Mouse (Mus musculus) stomach, postnatal 0 days (tissue): ENCODE measurements around the gene Adcy4. TPM values are rescaled to one million over a fixed set of nuclear protein-coding genes. Genes with fewer than 3 reads are reported as not detected.

Source experiments
- ATAC-seq: fragments of 200-750 bp; cut with Nextera tagmentation; 2 replicates; pipeline ENCODE4 v1.8.0; 2017; ENCODE audit not compliant: low FRiP score, low TSS enrichment
- DNase-seq: peaks from one replicate; pipeline ENCODE4 v3.0.0-alpha.2; 2016; ENCODE audit warnings: low spot score
- H3K27ac ChIP-seq: fragments of 300-500 bp; sonication (generic); replicated peaks from 2 replicates; pipeline ENCODE4 v1.5.1; 2014; ENCODE audit warnings: mild to moderate bottlenecking, control low read depth
- H3K27me3 ChIP-seq: fragments of 300-500 bp; sonication (generic); 2 replicates; pipeline ENCODE4 v1.6.1; 2014; ENCODE audit warnings: low read length; ENCODE audit not compliant: control insufficient read depth, insufficient read depth
- H3K36me3 ChIP-seq: fragments of 300-500 bp; sonication (generic); 2 replicates; pipeline ENCODE4 v1.6.1; 2014; ENCODE audit warnings: low read length, mixed read lengths; ENCODE audit not compliant: control insufficient read depth, insufficient read depth
- H3K4me1 ChIP-seq: fragments of 300-500 bp; sonication (generic); replicated peaks from 2 replicates; pipeline ENCODE4 v1.6.1; 2014; ENCODE audit warnings: antibody characterized with exemption; ENCODE audit not compliant: control insufficient read depth, insufficient read depth
- H3K4me2 ChIP-seq: fragments of 300-500 bp; sonication (generic); replicated peaks from 2 replicates; pipeline ENCODE4 v1.6.1; 2014; ENCODE audit warnings: low read depth, mild to moderate bottlenecking, control low read depth, moderate library complexity
- H3K4me3 ChIP-seq: fragments of 300-500 bp; sonication (generic); 2 replicates; pipeline ENCODE4 v1.5.1; 2014; ENCODE audit warnings: low read depth, low read length, control low read depth
- H3K9ac ChIP-seq: fragments of 300-500 bp; sonication (generic); 2 replicates; pipeline ENCODE4 v1.6.1; 2014; ENCODE audit warnings: mild to moderate bottlenecking, low read length, control low read depth, mixed read lengths
- H3K9me3 ChIP-seq: fragments of 300-500 bp; sonication (generic); 2 replicates; pipeline ENCODE4 v1.6.1; 2016; ENCODE audit warnings: low read length; ENCODE audit not compliant: control insufficient read depth
- CTCF ChIP-seq: IDR thresholded peaks from 2 replicates; pipeline ENCODE4 v1.5.1; 2016; ENCODE audit warnings: antibody characterized with exemption, low read depth, mild to moderate bottlenecking, moderate library complexity
- EP300 ChIP-seq: optimal IDR thresholded peaks from 2 replicates; pipeline ENCODE3; 2016; ENCODE audit warnings: antibody characterized with exemption
- WGBS: fragments of 180-500 bp; shearing (Covaris S2); extraction: QIAGEN DNeasy Blood & Tissue Kit; methylation state at CpG from one replicate; pipeline ENCODE4 v1.1.7; 2014; 5-methylcytosine and 5-hydroxymethylcytosine counted together
- polyA plus RNA-seq: library from polyadenylated mRNA; unstranded; fragments of >200 nt; fragmentation: Nextera tagmentation; extraction: Ambion mirVana; gene quantifications from 2 replicates; pipeline ENCODE4 v1.2.1, GENCODE M21; 2015

Adcy4 gene
- polyA plus RNA-seq, 1 experiment from 2014 or later, result 2.3 TPM

DNA sequence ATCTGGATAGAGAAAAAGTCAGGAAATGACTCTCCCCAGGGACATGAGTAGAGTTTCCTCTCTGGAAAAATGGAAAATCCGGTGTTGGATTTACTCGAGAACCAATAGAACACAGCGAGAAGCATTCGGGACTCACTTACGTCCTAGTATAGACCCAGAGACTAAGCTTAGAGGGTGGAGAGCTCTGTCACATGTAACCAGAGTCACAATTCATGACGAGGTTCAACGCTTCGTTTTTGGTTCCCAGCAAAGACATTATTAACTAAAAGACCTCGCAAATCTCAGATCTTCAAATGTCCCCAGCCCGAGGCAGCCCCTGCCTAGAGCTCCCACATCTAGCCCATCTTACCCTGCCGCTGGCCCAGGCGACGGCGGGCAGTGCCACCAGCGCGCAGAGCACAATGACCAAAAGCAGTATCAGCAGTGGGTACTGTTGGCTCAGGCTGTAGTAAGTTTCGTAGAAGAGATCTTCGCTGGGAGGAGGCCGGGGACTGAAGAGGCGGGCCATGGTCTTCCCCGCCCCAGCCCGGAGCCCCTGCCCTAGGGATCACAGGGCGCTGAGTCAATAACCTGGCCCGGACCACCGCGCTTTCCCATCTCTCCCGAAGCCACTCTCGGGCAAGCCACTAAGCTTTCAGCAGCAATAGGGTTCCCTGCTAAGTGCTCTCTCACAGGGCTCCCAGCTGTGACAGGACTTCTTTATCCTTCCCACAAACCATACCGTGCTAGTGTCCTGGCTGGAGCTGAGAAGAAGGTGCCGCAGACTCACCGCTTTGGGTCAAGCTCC is 531 bp downstream of the Adcy4 start:
- no peak for ATAC-seq
- Histone ChIP-seq H3K4me2 (peak overlapping the region; percentile 66), H3K36me3 (no peaks in the 10 kb centered on the region), H3K27ac (peak overlapping the region; percentile 77), H3K27me3 (no peaks in the 10 kb centered on the region), H3K9ac (peak overlapping the region; percentile 61), H3K9me3 (no peaks in the 10 kb centered on the region), H3K4me3 (peak overlapping the region; percentile 41), H3K4me1 (peaks cover 3% of the 10 kb centered on the region)
- 10% methylated on average over 31 of the region's 31 CpGs for WGBS
- TF ChIP-seq EP300 (no peak), CTCF (no peak; the same call in 1 of the 2 replicates)
- peak; percentile 17 for DNase-seq

DNA sequence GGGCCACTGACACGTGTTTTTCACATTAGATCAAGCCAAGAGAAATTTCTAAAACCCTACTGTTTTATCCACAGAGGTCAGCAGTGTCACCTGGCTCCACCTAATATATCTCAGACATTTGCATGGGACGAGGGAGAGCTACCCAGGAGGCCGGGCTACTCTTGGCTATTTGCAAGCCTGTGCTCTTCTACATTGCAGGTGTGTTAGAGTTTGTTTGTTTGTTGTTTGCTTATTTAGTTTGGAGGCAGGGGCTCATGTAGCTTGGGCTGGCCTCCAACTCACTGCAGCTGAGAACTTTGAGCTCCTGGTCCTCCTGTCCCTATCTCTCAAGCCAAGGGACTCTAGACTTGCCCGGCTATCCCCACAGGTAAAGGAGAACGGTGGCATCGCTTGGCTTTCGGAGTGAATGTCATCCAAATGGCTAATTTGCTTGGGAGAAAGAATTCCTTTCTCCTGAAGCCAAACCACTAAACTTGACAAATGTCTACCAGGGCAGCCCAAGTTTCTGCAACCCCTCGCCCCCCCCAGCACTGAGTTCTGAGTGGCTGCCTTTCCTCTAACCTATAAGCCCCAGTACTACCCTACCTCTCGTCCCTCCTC is 1.4 kb downstream of the Adcy4 start:
- Histone ChIP-seq H3K4me2 (peak overlapping the region; percentile 66), H3K9ac (no peak overlapping the region), H3K27ac (no peak overlapping the region; the same call in 1 of the 2 replicates), H3K36me3 (no peaks in the 10 kb centered on the region), H3K9me3 (no peaks in the 10 kb centered on the region), H3K4me1 (no peaks in the 10 kb centered on the region), H3K4me3 (peak overlapping the region; percentile 41), H3K27me3 (no peaks in the 10 kb centered on the region)
- TF ChIP-seq CTCF (no peak), EP300 (no peak)
- DNase-seq (no peak), ATAC-seq (no peak)
- WGBS, result 63% methylated on average over 9 of the region's 9 CpGs

DNA sequence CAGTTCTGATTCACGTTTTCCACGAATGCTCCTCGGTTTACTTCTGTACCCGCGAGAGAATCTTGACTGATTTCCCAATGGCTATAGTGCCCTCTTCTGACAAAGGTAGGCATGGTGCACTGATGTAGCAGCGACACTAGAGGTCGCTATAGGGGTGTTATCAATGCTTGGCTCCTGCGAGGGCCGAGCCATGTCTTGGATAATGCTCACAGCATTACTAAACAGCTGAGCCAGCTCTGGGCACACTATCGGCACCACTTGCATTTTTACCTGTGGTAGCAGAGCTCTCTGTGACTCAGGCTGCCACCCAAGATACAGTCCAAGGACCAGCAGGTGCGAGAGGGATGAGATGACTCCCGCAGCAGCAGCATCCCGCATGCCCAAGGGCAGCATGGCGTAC is 2.6 kb downstream of the Adcy4 start:
- Histone ChIP-seq H3K4me3 (no peak overlapping the region; the same call in 1 of the 2 replicates), H3K9me3 (no peaks in the 10 kb centered on the region), H3K27me3 (no peaks in the 10 kb centered on the region), H3K27ac (no peak overlapping the region), H3K36me3 (no peaks in the 10 kb centered on the region), H3K4me2 (peak overlapping the region; percentile 37), H3K4me1 (no peaks in the 10 kb centered on the region), H3K9ac (no peak overlapping the region)
- peak; percentile 100 for TF ChIP-seq CTCF
- TF ChIP-seq EP300, result no peak
- 18% methylated on average over 14 of the region's 14 CpGs for WGBS
- peak; percentile 79 for DNase-seq
- ATAC-seq, result peak; percentile 83

GRCm38 (mm10) chr14:55780736-55781135 is 3.2 kb downstream of the Adcy4 start:
- Histone ChIP-seq H3K4me1 (no peaks in the 10 kb centered on the region), H3K9ac (no peak overlapping the region), H3K27me3 (no peaks in the 10 kb centered on the region), H3K27ac (no peak overlapping the region), H3K36me3 (no peaks in the 10 kb centered on the region), H3K9me3 (no peaks in the 10 kb centered on the region), H3K4me3 (no peak overlapping the region), H3K4me2 (no peak overlapping the region)
- no peak for DNase-seq
- WGBS, result 82% methylated on average over 11 of the region's 11 CpGs
- no peak; the same call in 1 of the 2 replicates for ATAC-seq
- TF ChIP-seq CTCF (no peak), EP300 (no peak)

DNA sequence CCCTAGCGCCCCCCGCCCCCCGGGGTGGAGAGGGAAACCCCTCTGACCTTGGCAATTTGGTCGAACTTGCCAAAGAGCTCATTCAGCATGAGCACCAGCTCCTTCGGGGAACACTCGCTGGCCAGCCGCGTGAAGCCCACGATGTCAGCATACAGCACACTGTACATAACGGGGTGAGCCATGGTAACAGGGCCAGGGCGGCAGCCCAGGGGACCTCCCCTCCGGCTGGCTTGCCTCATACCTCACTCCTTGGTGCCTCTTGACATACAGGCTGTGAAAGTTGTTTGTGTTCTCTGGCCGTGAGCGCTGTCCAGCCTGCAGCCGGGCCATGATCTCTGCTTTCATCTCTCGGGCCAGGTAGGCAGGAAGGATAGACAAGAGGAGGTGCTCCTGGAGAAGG is 4.2 kb downstream of the Adcy4 start:
- no peak overlapping the region for H3K27ac ChIP-seq
- DNase-seq (no peak), ATAC-seq (no peak)
- no peaks in the 10 kb centered on the region for H3K36me3 ChIP-seq
- 59% methylated on average over 16 of the region's 16 CpGs for WGBS
- no peak overlapping the region for H3K4me3 ChIP-seq
- H3K27me3 ChIP-seq, result no peaks in the 10 kb centered on the region
- no peaks in the 10 kb centered on the region for H3K4me1 ChIP-seq
- H3K9me3 ChIP-seq, result no peaks in the 10 kb centered on the region
- no peak overlapping the region for H3K4me2 ChIP-seq
- no peak overlapping the region for H3K9ac ChIP-seq
- no peak for TF ChIP-seq CTCF
- no peak for TF ChIP-seq EP300

DNA sequence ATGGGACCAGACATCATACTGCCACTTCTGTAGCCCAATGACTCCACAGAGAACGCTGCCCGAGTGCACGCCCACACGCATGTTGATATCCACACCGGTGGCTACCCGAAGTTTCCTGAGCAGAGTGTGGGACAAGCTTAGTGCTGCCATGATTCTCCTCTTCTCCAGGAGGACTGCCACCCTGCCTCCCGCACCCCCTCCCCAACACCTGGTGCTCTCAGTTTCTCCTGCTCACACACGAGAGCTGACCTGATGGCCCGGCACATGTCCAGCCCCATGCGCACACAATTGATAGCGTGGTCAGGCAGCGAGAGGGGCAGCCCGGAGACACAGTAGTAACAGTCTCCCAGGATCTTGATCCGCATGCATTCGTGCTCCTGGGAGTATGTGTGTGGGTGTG is 5.2 kb downstream of the Adcy4 start:
- no peak for ATAC-seq
- TF ChIP-seq CTCF, result no peak
- no peak for TF ChIP-seq EP300

More for the DNA sequence above, 5.2 kb downstream of the Adcy4 start:
- Histone ChIP-seq H3K27me3 (no peaks in the 10 kb centered on the region), H3K4me2 (no peak overlapping the region), H3K9ac (no peak overlapping the region), H3K9me3 (no peaks in the 10 kb centered on the region), H3K4me3 (no peak overlapping the region), H3K27ac (no peak overlapping the region), H3K36me3 (no peaks in the 10 kb centered on the region), H3K4me1 (no peaks in the 10 kb centered on the region)
- no peak for DNase-seq
- 89% methylated on average over 15 of the region's 15 CpGs for WGBS
